Mouse (Mus musculus) embryo, embryonic 10 days (tissue): ENCODE measurements at regions not wholly inside any gene's neighbourhood (a gene's known extent, or its start where the extent isn't known, plus 50 kb on each side); places are given as distances from the start of the nearest gene placed in this dataset.

ENCODE experiments used
- DNase-seq: peaks from one replicate; pipeline ENCODE4 v3.0.0-alpha.2; 2015; ENCODE audit warnings: low spot score

DNA sequence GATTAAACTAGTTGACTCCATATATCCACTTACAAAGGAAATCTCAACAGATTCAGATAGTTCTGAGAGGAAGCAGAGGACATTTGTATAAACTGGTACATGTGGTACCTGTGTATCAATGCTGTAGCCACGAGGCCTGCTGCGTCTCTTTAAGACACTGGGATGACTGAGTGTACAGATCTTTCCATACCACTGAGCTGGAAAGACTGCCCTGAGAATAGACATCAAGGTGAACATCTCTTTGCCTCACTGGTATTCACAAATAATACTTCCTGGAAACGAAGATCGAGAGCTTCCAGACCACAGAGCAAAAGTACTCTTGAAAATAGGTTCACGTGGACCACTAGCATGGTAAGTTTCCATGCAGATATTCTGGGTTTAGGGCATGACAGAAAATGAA lies 183.6 kb upstream of the Marcks start:
- no peak for DNase-seq

DNA sequence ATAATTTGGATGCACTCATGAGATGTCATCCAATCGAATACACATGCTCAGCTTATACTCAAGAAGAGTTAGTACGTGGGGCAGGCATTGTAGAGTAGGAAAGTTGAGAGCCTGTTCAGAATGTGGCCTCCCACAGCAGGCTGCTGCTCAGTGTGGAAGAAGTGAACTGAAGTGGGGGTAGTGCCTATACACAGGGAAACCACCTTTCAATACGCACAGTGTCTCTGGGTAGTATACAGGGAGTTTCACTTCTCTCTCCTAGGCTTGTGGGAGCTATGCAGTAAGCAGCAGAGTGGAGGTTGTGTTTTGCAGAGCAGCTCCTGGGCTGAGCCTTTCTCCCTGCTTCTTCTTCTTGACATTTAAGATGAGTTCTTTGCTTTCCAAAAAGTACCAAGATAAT lies 182.5 kb upstream of the Marcks start:
- DNase-seq = no peak

DNA sequence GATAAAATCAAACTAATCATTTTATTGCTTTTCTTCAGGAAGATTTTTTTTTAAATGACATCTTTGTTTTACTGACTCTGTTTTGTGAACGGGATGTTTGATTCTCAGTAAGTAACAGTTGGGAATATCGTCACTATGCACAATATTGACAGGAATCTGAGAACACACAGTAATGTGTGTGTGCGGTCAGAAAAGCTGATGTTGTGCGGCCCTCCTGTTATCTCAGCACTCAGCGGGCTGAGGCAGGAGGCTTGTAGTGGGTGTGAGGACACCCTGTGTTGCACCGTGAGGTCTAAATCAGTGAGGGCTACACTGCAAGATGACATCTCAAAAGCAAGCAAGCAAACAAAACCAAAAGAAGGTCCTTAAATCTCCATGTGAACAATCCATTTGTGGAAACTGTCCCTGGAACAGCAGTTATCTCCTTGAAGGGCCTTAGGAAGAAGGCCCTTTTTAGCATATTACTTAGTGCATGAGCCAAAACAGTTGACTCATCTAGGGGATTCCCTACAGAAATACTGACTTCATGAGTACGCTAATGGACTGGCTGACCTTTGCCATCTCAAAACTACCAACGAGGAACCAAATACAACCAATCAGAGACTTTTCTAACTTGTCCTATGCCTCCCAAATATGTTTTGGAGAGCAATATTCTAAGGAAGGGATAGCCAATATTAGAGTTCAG lies 181.2 kb upstream of the Marcks start:
- DNase-seq = no peak

GRCm38 (mm10) chr10:37316701-37317100 lies 178.0 kb upstream of the Marcks start:
- DNase-seq = no peak

- DNase-seq = no peak
These were observed 177.1 kb upstream of the Marcks start for GRCm38 (mm10) chr10:37315804-37316203.

DNA sequence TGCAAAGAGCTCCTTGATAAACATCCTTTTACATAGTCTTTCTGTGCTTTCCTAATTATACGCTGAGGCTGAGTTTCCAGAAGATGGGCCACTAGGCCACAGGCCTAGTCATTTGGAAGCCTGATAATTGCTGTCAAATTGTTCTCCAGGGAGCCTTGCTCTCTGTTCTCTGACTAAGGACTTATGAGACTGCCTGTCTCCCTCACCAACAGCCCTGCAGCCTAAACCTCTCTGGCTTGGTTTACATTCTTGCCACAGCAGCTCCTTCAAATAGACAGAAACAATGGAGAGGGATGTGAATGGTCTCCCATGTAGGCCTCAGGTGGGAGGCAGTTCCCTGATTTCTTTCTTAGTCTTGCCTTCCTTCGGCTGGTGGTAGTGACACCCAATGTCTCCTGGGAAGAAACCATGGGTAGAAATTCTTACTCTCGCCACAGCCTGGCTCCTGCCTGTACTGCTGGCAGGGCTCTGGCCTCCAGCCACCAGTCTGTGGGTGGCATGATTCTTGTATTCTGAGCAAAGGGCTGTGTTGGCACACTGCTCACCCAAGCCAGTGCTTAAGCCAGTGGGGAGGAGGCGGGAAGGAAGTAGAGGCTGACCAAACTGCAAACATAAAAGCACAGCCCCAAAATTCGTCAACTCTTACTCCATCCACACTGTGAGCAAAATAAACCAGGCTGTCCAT lies 176.2 kb upstream of the Marcks start:
- DNase-seq = no peak

GRCm38 (mm10) chr10:37313461-37313860 lies 174.7 kb upstream of the Marcks start:
- no peak for DNase-seq

DNA sequence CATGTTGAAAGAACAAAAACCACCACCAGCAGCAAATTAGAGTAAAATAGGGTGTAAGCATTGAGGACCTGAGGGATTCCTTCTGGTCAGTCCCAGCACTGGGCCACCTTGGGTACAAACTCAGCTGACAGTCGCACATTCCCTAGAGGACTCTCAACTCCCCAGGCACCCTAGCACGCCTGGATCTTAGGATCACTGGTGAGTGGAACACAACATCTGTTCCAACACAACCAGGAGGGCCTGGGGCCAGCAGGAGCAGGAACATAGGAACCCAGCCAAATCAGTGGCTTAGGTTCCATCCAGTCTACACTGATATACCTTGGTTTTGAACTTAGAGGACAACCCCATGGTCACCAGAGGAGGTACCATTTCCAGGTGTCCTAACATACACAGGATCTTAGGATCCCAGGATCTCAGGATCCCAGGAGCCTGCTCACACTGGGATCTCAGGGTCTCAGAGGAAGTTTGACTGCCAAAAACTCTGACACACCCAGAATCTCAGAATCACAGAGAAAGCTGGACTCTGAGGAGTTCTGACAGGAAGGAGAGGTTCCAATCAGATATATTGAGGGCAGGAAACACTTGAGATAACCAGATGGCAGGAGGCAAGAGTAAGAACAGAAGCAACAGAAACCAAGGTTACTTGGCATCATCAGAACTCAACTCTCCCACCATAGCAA lies 171.7 kb upstream of the Marcks start:
- DNase-seq = no peak

GRCm38 (mm10) chr10:37304656-37305055 lies 165.9 kb upstream of the Marcks start:
- DNase-seq = no peak

- no peak for DNase-seq
These were observed 161.6 kb upstream of the Marcks start for GRCm38 (mm10) chr10:37300181-37300889.

DNA sequence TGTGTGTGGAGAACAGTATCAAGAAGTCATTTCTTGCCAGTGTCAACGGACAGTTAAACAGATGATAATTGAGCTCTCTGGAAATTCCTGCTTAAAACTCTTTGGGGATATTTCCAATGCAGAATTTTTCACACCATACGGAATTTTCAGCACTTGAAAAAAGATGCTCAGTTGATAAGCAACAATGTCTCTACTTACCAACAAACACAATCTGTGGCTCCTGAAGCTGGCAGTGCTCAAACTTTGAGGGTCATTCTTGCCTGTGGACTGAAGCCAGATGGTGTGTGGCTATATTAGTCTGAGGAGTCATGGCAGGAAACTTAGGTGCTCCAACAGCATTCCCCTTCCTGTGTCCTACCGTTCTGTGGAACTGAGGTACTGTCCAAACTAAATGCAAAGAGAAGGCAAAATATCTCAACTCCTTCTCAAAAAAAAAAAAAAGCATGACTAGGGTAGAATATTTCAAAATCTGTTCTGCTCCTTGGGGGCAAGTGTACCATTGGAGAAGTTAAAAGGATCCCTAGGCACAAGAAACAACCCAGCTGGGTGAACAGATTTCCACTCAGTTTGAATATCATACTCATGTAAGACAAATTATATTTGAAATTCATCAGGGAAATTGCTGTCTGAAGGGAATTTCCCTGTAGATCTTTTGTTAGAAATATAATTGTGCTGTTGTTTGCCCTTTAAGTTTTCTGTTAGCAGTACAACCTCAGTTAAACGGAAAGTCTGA lies 160.1 kb upstream of the Marcks start:
- no peak for DNase-seq

GRCm38 (mm10) chr10:37294231-37294630 lies 155.5 kb upstream of the Marcks start:
- no peak for DNase-seq

DNA sequence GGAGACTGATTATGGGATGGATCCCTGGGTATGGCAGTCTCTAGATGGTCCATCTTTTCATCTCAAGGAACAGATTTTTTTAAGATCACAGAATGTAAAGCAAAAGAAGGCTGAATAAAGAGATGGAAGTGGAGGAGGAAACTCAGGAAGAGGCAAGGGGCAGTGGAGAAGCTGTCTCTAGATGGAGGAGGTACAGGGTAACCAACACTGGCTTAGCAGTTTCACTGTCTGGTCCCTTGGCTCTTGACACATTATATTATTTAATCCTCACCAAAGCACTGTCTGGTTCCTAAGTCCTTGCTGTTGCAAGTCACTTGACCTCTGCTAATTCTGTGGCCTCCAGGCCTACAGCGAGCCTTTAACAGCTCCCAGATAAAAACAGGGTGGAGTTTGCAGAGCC lies 154.6 kb upstream of the Marcks start:
- DNase-seq = no peak

DNA sequence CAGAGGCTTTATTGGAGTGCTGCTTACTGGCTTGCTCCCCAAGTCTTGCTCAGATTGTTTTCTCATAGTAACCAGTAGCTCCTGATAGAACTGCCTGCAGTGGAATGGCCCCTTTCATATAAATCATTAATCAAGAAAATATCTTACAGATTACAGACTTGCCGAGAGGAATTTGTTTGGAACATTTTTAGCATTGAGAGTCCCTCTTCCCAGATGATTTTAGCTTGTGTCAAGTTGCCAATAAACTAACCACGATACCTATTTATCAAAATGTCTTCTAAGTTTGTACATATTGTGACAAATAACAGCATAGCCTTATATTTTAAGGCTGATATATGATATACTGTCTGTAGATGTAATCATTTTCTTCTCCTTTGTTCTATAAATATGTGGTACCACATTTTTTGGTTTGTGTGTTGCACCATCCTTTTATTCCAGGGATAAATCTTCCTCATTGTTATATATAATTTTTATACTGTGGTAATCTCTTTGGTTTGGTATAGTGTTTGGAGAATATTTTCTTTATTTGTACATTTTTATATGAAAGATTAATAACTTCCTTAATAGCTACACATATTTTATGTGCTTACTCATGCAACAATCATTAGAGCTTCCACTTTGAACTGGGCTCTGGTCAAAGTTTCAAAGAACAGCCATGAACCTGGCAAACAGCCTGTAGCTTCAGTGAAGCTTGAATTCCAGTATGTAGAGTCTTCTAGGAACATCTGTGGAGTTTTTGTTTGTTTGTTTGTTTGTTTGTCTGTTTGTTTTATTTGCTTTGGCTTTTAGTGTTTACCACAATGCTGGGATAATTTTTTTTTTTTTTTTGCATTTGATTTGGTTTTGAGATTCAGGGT lies 153.1 kb upstream of the Marcks start:
- no peak for DNase-seq

DNA sequence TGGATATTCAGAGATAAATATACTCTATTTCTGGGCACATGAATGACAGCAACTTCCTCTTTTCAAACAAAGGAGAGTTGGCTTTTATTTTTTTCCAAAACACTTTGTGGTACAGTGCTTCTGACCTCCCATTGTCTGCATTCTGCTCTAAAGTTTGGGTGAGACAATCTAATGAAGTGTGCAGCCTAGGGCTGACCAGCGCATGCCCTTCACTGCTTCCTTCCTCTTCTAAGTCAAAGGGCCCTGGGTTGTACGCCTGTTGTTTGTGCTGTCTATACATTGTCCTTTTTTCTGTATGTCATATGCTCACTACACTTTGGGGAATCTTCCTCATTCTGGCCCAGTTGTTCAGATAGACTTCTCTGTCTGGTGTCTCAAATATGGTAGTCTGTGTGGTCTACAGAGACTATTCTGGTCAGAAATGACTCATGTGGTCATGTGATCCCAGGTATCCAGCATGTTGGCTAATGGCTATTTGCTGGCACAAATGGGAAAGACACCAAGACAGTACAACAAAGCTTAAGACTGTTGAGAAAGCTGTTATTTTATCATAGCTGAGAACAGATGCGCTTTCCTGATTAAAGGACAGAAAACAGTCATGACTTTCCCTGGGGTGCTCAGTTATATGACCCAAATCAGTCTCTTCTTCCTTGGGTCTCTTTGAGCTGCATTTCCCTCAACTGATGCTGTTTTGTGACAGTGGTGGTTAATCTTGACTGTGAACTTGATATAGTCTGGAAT lies 151.4 kb upstream of the Marcks start:
- DNase-seq = peak; percentile 12

DNA sequence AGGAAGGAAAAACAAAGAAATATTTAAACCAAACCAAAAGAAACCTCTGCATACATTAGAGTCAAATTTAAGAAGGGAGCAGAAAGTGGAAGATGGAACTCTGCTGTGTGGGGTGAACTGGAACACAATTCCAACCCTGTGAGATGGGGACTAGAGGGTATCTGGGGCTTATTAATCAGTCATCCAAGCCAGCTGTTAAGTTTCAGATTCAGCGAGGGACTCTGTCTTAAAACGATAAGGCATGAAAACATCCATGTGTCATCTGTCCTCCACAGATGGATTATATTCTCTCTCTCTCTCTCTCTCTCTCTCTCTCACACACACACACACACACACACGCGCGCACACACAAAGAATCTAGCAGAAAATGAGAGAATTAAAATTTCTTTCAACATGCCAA lies 147.6 kb upstream of the Marcks start:
- DNase-seq = no peak

DNA sequence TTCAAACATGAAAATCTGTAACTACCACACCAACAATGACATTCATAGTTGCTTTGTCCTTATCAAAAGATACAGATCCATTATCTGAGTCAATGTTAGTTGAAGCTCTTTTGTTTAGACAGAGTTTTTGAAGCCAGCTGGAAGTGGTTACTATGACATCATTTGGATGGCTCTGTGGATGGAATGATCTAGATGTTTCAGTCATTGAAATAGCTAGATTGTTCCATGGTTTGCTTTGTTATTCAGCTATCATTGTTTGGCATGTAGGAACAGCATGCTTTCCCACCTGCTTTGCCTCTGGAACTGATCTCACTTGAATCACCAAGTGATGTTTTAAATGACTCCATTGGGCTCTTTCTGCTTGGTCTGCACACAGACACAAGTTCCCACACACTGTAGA lies 144.2 kb upstream of the Marcks start:
- DNase-seq = no peak

DNA sequence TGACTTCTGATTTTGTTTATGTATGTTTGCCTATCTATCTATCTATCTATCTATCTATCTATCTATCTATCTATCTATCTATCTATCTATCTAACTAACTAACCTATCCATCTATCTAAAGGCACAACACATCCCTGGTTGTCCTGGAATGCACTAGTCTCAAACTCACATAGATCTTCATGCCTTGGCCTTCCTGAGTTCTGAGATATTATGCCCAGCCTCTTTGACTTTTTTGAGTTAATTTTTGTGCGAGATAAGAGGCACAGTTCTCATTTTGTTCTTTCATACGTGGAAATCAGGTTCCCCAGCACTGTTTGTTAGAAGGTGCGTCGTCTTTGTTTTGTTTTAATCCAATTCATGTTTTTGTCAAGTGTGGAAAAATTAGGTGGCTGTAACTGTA lies 142.1 kb upstream of the Marcks start:
- DNase-seq = no peak

DNA sequence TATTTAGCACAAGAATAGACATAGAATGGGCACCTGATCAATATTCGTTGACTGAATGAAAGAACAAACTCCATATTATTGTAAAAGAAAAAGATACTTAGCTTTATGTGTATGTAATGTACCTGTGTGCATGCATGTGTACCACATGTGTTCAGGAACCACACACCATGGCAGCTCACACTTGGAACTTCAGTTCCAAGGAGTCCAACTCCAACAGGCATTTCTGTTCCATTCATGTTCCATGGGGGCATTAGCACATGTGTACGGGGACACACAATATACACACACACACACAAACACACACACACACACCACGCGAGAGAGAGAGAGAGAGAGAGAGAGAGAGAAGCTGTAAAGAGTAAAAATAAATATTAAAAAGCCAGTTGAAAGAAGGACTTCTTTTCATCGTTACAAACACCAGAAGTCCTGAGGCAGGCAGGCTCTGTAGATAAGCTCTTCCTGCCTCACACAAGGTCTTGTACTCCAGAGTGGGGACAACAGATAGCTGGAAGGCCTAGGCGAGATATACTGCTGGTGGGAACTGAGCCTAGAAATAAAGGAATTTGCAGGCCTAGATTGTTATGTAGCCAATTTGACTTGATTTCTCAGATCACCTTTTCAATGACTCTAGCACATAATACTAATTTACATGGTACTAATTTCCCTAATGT lies 141.6 kb upstream of the Marcks start:
- no peak for DNase-seq

GRCm38 (mm10) chr10:37279316-37279715 lies 140.6 kb upstream of the Marcks start:
- no peak for DNase-seq
